Mouse (Mus musculus) lung, postnatal 4 days (tissue): ENCODE results near the gene Rps6kc1.

Experiments used
- DNase-seq, 2 experiments: peaks; one replicate each; pipeline ENCODE4 v3.0.0; 2021

Gene Rps6kc1

DNA sequence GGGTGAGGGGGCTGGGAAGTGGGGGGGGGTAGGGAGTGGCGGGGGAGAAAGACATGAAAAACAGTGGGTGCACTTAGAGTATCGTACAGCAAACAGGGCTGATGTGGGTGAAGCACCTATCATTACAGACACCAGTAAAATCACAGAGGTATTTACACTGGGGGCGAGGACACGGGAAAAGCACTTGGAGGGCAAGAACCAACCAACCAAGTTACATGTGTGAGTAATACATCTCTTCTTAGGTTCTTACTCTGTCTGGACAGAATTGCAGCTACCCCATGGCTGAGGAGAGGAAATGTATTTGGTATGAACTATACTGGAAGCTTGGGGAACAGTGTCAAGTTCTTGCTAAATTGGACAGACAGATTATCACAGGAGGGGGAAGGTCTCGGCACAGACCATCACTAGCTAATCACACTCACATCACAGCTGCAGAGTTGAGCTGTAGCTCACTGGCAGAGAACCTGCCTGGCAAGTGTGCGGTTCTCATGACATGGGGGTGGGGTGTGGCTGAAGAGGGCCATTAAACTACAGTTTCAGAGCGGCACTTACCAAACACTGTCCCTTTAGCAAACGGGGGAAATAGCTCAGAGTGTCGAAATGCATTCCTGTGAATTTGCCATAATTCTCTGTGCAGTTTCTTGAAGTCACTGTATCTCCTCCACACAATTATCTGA, 12.5 kb downstream of the Rps6kc1 start:
- DNase-seq = peak; percentile 71 to 87

DNA sequence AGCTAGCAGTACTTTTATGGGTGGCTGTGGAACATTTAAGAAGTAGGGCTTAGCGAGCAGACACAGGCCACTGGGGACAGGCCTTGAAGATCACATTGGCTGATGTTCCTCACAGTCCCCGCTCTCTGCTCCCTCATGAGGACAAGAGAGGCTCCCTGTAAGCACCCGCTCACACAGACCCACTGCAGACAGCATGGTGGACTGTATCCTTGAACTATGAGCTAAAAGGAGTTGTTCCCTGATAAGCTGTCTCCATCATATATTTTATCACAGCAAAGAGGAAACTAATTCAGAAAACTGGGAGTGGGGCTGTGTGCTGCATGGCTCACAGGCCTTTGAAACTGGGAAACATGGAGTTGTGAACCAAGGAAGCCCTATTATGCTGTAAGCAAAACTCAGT, 13.4 kb downstream of the Rps6kc1 start:
- DNase-seq = no peak

DNA sequence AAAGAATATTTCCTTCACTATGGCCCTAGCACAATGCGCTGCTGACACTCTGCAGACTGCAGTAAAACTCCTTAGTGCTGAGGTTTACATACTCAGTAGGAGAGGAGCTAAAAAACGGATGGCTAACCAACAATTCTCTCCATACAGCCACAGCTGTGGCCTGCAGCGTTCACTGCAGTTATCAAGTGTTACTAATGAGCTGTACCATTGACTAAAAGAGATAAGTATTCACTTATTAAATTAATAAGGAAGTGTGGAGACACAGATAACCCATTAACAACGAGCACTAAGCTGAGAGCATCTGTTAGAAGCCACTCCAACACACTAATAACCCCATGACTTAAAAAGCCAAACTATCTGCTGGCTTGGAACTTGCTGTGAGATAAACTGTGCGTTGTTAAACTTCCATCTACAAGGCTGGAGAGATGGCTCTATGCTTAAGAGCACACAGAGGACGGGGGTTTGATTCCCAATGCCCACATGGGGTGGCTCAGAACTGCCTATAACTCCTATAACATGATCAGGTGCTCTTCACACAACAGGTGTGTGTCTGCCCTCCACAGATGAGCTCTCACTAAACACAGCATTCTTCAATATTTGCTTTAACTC, 17.9 kb downstream of the Rps6kc1 start:
- no peak for DNase-seq

DNA sequence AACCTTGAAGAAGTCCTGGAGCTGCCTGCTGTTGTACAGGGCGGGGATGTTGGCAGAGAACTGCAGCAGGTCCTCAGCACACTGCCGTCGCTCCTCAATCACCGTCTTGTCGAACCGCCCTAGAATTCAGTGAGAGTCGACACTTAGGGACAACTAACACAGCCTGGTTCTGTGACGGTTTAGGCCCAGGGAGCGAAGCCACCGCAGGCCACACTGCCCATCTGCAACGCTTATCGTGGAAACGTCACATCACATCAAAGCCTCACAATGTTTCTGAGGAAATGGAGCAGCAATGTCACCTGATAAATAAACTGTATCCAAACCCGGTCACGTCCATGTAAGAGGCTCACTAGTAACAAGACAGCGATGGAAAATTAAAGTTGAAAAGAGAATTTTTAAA, 22.9 kb downstream of the Rps6kc1 start:
- DNase-seq = no peak

DNA sequence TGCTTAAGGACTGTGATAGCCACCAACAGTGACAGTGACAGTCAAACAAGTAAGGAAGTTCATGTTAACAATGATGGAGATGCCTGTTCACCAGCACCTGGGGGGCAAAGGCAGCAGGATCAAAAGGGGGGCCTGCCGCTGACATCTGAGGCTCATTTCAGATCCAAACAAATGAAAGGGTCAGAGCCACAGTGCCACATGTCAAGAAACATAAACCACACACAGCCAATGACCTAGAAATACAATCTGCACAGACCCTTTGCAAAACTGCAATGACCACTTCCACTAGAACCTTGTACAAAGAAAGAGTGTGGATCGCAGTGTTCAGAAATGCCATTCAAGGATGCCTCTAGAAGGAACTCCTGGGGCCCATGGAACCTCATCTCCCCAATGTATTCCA, 23.5 kb downstream of the Rps6kc1 start:
- DNase-seq = no peak

DNA sequence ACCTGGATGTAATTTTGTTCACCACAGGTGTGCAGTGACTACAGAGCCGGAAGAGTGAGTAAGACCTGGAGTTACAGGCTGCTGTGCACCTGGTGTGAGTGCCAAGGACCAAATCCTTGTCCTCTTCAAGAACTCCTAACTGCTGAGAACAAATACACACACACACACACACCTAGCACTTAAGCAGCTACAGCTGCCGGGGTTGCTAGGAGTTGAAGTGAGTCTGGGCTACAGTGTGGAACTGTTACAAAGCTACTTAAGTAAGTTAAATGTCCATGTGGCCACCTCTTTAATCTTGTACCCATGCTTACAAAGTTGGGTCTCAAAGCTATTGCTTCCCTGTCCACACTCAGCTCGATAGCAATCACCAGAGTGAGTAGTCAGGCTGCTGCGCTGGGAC, 25.6 kb downstream of the Rps6kc1 start:
- peak in 1 of 2 experiments; percentile 33 for DNase-seq

DNA sequence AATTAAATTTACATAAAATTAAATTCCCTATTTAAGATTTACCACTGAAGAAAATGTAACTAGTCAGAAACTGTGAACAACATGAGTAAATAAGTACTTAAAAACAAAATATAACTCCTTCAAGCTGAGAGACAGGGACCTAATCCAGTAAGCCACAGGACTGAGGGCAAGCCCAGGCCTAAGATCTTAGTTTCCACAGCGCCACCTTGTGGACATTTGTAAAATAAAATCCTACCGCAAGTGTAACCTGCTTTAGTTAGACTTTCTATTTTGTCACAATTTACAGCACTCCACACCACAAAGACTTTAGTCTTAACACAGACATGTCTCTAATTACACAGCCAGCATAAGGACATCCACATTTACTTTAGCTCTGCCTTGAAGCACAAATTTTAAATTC, 30.1 kb downstream of the Rps6kc1 start:
- DNase-seq = peak in 1 of 2 experiments; percentile 69

DNA sequence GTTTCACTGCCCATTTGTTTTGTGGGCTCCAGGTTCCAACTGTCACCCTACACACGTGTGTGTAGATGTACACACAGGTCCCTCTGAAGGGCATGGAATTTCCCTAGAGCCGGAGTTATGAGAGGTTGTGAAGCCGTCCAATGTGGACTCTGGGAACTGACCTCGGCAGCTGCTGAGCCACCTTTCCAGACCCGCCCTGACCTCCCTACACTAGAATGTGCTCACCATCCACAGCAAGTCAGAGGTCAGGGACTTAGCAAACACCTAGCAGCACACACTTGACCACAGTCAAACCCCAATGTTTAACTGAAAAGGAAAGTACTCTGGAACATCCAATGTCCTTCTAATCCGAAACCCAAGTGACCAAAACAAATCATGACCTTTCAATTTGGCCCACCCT, 30.9 kb downstream of the Rps6kc1 start:
- DNase-seq = no peak

DNA sequence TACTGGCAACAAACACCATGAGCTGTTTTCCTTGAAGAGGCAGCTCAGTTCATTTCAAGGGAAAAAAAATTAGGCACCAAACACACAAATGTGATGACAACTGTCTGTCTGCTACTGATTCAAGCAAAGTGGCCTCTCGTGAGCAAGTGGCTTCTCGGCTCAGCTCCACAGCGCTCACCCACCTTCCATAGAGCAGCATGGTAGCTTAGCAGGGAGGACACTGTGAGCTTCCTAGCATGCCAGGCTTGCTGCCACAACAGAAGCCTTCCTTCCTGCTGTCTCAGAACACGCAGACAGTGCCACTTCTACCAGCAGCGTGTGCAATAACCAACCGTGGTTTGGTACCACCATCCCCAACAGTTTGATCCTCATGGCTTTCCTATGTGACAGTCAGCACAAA, 35.8 kb downstream of the Rps6kc1 start:
- no peak for DNase-seq

DNA sequence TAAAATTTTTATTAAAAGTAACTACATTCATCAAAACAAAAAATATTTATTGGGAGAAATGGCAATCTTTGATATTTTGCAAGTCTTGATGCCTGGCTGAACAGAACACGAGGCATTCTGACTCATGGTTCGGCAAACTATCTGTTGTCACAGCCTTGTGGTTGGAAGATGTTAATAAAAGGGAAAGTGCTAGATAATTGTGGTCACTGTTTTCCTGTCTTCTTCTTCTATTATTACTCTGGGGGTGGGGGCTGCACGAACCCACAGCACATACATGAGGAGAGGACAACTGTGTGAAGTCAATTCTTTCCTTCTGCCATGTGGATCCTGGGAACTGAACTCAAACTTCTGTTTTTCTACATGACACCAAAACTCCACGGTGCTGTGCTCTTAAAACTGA, 36.5 kb downstream of the Rps6kc1 start:
- DNase-seq = no peak

DNA sequence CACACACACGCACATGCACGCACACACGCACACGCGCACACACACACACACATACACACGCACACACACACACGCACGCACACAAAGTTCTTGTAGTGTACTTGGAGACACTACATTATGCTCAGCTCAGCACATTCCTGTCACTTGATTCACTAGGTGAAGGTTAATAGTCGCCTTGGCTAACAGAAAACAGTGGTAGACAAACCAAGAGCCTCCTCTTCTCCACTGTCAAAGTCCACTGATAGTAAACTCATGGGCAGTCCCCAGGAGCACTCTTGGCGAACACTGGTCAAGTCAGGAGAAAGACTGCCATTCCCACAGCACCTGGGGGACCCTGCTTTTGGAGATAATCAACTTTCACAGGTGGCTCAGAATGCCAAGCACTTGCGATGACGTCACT, 40.5 kb downstream of the Rps6kc1 start:
- DNase-seq = no peak

DNA sequence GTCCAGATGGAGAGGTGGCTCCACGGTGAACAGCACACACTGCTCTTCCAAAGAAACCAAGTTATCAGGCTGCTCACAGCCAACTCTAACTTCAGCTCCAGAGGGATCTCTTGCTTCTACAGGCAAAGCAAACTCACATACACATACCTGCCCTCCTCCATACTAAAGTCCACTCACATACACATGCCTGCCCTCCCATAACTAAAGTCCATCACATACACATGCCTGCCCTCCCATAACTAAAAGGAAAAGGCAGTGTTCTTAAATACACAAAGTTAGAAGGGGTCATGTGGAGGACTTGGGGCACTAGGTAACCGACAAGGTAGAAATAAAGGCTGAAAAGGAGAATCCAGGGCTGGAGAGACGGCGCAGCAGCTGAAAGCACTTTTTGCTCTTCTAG, 41.6 kb downstream of the Rps6kc1 start:
- DNase-seq = no peak

DNA sequence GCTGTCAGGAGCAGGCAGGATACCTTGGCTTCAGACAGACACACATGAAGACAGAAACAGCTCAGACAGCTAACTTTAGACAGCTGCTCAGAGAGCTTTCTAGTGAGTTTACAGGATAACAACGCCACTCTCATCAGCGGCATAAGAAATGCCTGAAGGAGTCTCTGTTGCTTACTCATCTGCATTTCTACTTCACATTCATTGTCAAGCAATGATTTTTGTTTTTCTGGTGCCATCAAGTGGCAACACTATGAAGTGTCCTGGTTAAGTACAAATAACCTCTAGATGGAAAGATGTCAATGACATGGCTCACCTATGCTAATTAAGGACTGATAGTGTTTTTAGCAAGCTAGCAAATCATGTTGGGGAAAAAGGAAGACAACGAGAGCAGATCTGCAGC, 42.8 kb downstream of the Rps6kc1 start:
- no peak for DNase-seq

DNA sequence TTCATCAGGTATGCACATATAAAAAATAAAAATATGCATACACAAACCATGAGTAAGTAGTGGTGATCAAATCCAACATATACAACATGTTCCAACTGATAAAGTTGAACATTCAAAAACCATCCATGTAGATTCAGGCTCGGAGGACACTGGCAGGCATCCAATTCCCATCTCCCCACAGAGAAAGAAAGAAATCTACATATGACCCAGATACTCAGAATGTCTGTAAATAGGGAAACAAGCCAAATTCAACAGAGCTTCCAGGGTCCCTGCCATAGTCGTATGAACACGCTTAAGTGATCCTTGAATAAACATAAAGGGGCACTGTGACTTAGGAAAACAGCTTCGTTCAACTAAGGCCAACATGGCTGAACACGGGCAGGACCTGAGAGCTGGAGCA, 49.9 kb downstream of the Rps6kc1 start:
- DNase-seq = peak in 1 of 2 experiments; percentile 24

DNA sequence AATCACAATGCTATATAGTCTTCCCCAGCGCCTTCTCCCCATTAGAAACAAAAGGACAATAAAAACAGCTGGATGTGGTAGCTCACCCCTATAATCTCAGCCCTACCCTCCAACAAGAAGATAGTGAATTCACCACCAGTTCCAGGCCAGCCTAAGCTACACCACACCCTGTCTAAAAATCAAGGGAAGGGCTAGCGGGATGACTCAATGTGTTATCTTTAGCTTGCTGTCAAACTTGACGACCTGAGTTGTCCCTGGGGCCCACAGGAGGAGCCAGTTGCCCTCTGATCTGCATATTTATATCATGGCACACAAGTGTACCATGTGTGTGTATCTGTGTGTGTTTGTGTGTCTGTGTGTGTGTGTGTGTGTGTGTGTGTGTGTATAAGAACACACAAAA, 57.1 kb downstream of the Rps6kc1 start:
- DNase-seq = no peak

DNA sequence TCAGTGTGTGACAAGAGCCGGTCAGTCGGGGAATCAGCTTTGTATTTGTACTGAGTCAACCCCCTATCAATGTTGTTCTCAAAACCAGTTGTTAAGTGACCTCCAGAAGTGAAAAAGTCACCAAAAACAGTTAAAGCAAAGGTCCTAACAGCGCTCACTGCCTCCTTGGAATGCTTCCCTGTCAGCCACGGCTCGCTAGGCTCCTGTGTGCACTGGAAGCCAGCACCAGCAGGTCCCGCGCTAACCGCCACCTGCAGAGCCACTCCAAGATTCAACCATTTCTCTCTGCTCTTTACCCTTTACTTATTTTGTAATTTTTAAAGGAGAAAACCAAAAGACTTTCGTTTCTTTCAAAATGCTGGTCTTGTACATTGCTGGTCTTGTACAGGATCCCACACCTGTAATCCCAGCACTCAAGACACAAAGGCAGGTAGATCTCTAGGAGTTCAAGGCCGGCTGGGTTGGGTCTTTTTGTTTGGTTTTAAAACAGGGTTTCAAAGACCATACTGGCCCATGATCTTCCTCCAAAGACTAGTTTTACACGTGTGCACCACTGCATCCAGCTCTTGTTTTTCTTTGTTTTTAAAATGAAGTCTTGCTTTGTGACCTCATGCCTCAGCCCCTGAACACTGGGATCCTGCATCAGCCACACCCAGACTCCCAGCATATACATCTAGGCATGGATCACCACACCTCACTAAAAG, 62.3 kb downstream of the Rps6kc1 start:
- no peak for DNase-seq

DNA sequence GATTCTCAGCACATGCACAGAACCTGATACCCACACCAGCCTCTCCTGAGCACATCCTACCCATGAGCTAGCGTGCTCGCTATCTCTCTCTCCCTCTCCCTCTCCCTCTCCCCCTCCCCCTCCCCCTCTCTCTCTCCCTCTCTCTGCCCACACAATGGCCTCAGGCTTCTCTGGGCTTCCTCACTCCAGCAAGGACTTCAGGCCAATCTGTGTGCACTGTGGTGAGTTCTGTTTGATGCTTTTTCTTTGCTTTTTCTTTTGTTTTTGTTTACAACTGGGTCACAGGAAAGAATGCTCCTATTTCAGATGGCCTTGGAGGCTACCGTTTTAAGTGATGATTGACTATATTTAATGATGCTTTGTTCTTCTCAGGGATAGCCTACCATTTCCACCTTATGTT, 62.9 kb downstream of the Rps6kc1 start:
- DNase-seq = no peak

DNA sequence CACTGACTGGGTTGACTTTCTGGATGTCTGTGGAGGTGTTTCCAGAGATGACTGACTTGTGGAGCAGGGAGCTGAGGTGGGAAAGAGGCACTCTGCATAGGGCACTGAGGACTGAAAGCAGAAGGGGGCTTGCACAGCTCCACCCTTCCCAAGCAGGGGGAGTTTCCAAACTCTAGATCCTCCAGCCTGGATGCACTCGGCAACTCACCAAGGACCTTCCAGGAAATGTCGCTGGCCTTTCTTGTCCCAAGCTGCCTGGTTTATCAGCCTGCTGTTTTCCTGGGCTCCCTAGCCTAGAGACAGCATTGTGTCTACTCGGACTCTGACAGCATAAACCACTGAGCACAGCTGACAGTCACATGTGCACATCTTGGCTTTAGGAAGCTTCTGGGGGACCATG, 64.6 kb downstream of the Rps6kc1 start:
- no peak for DNase-seq

DNA sequence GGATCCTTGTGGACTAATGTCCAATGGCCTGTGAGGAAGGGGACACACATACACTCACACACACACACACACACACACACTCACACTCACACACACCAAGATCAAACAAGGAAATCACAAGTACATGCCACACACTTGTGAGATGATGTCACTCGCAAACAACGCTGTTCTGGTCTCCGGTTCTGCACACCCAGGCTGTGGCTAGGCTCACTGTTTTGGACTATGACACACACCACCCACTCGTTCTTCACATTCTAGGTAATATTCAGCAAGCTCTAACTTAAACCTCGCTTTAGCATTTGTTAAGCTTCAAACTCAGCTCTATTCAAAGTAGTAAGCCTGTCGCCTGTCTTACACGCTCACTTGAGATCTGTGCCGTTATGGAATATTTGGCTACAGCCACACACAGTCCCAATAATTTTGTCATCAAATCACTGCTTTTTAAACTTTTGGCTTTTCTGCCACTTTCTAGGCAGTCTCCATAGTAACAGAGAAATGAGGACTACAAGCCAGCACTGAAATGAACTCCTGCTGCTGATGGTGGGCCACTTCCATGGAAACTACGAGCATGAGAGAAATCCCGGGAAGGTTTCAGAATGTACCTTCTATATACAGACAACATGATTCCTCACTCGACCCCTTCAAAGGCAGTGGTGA, 65.4 kb downstream of the Rps6kc1 start:
- DNase-seq = no peak

DNA sequence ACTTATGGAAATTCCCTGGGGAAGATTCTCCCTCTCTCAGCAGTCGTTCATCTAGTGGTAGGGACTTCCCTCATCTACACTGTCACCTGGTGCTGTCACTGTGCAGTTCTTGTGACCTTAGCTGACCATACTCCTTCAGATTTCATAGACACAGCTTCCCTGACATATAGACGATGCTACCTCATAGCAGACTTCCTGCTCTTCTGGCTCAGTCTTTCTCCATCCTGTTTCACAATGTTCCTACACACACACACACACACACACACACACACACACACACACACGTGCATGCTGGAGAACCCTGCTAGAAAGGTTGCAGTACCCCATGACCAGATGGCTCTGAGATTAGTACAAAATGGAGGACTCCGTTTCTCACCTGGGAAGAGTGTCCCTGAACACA, 66.2 kb downstream of the Rps6kc1 start:
- DNase-seq = no peak

DNA sequence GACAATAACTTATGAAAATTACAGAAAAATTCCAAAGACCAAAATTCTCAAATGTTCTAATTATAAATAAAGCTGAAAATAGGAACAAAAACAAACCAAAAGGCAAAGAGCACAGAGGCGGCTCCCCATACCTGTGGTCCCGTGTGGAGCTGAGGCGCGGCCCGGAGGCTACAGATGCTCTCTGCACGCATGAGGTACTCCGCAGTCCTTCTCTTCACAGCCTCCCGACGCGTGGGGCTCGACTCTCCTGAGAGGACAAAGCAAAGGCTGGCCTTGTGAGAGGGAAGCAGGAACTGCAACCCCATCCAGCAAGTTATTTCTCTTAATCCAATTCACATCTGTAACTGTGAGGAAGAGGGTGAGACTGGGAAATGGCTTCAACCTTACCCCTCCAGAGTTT, 67.2 kb downstream of the Rps6kc1 start:
- no peak for DNase-seq

DNA sequence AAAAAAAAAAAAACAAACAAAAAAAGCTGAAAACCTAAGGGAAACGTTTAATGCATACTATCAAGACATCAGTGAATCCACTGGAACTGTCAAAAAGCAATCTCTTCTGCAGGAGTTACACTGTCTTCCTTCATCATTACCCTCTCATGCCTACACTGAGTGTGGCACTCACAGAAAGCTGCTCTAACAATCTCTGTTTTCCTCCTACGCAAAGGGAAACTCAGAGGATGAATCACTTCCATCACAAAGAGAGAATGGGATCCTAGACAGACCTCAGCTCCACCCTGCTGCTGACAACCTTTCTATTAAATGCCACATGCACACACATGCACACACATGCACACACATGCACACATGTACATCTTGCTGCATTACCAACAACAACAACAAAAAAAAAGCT, 75.5 kb downstream of the Rps6kc1 start:
- no peak for DNase-seq

DNA sequence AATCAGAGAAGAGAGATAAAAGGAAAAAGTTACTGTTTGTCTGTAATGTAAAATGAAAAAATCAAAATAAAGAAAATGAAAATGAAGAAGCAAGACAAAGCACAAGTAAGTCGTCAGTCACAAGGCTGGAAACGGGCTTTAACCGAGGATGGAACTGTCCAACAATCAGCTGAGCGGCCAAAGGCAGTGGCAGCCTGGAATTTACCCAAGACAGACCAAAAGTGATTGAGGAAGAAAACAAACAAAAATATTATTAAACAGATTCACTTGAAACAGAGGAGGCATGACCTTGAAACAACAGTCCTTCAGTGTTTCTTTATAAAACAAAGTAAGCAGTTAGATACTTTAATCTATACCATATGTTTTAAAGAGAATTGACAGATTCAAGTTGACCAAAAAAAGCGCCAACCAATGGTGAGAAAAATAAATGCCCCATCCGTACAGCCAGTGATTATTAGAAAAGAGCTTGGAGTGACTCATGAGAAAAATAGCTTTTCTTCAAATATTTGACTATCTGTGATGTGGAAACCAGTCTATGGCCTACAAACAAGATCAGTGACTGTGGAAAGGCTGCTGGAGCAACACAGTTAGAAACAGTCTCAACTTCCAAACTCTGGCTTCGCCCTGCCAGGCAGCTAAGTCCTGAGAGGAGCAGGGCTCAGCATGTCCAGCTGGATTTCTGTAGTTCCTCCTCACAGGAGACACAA, 77.2 kb downstream of the Rps6kc1 start:
- no peak for DNase-seq
